Mouse (Mus musculus): ENCODE measurements around the gene Prr23a1.
"Not testable (repeated sequence)": the region's sequence is repeated elsewhere in the genome, so short reads cannot be mapped to it uniquely, and the experiment has no call there.

The Prr23a1 gene

DNA sequence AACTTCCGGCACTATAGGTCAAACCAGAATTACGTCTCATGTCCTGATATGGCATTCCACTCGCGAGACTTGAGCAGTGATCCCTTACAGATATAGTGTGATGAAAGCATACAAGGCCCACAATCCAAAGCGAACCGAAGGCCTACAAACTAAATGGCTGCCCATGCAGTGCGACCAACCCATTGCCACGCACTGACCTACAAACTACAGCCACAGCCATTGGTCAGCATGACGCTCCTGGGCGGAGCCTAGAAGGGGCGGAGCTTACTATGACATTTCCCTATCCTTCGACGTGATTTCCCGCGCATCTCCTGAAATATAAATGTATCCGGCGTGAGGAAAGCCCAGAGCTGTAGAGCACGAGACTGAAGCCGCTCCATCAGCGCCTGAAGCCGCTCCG, at the start of gene Prr23a1:
Gene Prr23a1 (plus strand): TSS at position 387 of the 400 bp plus-strand sequence.
- DNase-seq (ENCODE audit: low spot score in 2 of 2) = no peak

- DNase-seq (ENCODE audit: low spot score in 2 of 2) = no peak
Measured at GRCm38 (mm10) chr9:98799021-98799420, 43.3 kb upstream of the Prr23a1 start.

- DNase-seq (ENCODE audit: low spot score in 2 of 2) = no peak
Measured at GRCm38 (mm10) chr9:98803971-98804370, 38.3 kb upstream of the Prr23a1 start.

- no peak for DNase-seq (ENCODE audit: low spot score in 2 of 2)
Measured at GRCm38 (mm10) chr9:98805511-98805910, 36.8 kb upstream of the Prr23a1 start.

- DNase-seq (ENCODE audit: low spot score in 2 of 2) = no peak
Measured at GRCm38 (mm10) chr9:98805934-98806333, 36.4 kb upstream of the Prr23a1 start.

DNA sequence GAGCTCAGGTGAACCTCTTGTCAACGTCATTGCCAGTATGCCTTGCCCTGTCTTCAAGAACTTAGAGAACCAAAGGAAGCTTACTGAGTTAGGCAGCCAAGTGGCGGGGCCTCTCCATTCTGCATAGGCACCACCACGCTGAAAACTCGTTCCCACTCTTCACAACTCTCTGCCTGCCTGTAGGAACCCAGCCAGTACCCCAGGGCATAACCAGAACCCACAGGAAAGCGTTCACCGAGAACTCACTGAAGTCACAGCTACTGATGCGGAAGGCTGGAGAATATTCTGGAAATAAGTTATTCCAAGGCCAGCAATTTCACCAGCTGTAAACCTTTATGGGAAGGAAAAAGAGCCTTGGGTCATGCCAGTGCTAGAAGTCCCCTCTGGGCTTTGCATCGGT, 34.7 kb upstream of the Prr23a1 start:
- DNase-seq (ENCODE audit: low spot score in 2 of 2) = no peak

DNA sequence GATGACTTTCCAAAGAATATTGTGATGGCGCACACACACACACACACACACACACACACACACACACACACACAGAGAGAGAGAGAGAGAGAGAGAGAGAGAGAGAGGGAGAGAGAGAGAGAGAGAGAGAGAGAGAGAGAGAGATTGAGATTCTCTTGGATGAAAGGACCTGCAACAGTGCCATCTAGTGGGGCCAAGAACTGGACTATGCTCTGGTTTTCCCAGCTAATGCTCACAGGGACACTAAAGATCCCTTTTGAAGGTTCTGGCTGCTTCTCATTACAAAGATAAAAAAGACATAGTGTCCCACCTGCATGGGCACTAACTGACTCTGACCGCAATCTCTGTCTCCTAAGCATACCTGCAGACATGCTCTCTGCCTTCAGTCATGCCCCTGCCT, 32.8 kb upstream of the Prr23a1 start:
- DNase-seq (ENCODE audit: low spot score in 2 of 2) = not testable (repeated sequence)

DNA sequence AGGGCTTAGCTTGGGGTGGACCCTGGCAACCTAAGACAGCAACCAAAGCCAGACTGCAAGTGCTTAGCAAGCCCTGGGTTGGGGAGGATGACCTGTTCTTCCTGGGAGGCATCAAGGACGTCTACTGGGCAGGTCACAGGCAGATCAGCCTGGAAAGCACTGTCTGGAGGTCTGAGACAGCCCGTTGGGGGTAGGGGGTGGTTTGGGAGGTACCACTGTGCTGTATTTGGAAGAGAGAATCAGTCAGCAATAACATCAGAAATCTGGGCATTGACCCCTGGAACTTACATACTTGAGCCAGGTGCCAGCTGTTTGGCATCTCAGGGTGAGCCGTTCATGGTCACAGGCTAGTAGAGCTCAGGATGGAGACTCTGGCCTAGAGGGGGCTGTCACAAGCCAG, 26.2 kb upstream of the Prr23a1 start:
- DNase-seq (ENCODE audit: low spot score in 2 of 2) = no peak

GRCm38 (mm10) chr9:98817592-98817991, 24.7 kb upstream of the Prr23a1 start:
- DNase-seq (ENCODE audit: low spot score in 2 of 2) = no peak

DNA sequence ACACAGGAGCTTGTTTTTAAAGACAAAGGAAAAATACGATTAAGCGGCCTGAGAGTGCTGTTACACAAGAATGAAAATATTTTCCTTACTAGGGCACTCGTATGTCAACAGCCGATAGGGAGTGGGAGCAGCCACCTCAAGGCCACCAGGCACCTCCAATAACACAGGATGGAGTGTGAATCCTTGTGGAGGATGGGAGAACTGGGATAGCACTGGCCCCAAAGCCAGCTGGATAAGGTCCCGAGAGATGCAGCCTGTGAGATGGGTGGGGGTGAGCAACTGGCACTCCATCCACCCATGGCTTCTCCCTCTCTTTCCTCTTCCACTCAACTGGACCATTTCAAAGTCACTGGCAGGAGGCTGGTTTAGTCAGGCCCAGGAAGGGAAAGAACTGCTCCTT, 23.3 kb upstream of the Prr23a1 start:
- DNase-seq (ENCODE audit: low spot score in 2 of 2) = no peak

GRCm38 (mm10) chr9:98819481-98819880, 22.8 kb upstream of the Prr23a1 start:
- DNase-seq (ENCODE audit: low spot score in 2 of 2) = no peak

- no peak for DNase-seq (ENCODE audit: low spot score in 2 of 2)
Measured at GRCm38 (mm10) chr9:98820461-98820860, 21.8 kb upstream of the Prr23a1 start.

DNA sequence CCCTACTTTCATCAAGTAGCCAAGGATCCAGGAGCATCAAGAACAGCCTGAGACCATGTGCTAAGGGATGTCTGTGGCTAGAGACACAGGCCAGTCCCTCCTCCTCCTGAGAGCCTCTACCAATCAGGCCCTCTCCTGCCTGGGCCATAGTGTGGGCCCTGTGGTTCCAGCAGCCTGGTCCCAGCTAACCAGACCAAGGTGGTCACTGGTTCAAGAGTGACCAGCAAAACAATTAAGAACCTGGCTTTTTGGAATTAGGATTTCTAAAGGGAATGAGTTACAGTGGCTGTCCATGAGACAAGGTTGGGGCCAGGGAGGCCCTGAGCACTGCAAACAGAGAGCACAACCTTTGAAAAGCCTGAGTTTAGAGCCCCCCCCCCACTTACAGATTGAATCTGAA, 21.2 kb upstream of the Prr23a1 start:
- no peak for DNase-seq (ENCODE audit: low spot score in 2 of 2)

- no peak for DNase-seq (ENCODE audit: low spot score in 2 of 2)
Measured at GRCm38 (mm10) chr9:98823805-98824204, 18.5 kb upstream of the Prr23a1 start.

DNA sequence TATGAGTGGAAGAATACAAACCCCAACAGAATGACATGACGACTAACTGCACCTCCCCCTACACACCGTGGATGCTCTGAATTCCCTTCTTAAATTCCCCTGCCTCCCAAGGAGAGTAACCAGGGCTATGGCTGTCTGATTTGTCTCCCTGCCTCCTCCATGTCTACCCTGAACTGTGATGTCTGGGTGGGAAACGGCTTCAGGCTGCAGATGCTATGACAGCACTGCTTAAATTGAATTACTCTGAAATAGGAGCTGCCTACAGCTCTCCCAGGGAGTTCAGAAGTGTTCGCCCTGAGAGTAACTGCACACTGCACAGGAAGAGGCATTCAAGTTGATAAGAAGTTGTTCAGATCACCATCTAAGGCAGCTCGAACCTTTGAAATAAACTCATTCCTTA, 12.8 kb upstream of the Prr23a1 start:
- no peak for DNase-seq (ENCODE audit: low spot score in 2 of 2)

- DNase-seq (ENCODE audit: low spot score in 2 of 2) = no peak
Measured at GRCm38 (mm10) chr9:98837537-98838074, 4.7 kb upstream of the Prr23a1 start.

DNA sequence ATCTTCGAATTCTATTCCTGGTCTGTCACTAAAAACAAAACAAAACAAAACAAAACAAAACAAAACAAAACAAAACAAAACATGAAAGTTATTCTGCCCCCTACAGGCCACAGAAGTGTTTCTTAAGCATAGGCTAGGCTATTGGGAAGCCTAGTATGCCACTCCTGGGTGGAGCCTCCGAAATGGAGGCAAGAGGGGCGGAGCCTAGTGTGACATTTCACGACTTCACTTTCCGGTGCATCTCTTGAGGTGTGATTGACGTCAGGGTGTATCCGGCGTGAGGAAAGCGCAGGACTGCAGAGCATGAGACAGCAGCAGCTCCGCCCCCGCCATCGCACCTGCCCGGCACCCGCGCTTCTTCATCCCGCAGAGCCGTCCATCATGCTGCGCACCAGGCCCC, 13.9 kb downstream of the Prr23a1 start, which contains the start of gene Prr23a2:
Gene Prr23a2 (plus strand): TSS at position 285 of the 400 bp plus-strand sequence.
- no peak for DNase-seq (ENCODE audit: low spot score in 2 of 2)

DNA sequence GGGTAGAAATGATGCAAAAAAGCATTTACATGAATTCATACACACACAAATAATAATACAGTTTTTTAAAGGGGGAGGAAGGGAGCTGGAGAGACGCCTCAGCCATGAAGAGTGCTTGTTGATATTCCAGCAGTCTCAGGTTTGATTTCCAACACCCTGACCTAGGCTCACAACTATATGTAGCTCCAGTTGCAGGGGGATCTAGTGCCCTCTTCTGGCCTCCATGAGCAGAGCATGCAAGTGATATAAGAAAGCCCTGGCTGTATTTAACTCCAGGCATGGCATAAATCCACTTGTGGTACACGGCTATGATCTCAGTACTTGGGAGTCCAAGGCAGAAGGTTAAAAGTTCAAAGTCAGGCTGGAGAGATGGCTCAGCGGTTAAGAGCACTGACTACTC, 21.2 kb downstream of the Prr23a1 start:
- DNase-seq (ENCODE audit: low spot score in 2 of 2) = no peak

- no peak for DNase-seq (ENCODE audit: low spot score in 2 of 2)
Measured at GRCm38 (mm10) chr9:98864571-98864970, 22.3 kb downstream of the Prr23a1 start, which contains the start of gene Prr23a3. Gene Prr23a3 (plus strand): TSS chr9:98864767.
